Mouse (Mus musculus) testis, postnatal 14 days (tissue): Measurements from ENCODE around the gene Ndrg3.
"Not testable (repeated sequence)": the region's sequence is repeated elsewhere in the genome, so short reads cannot be mapped to it uniquely, and the experiment has no call there.

Source experiments
- DNase-seq: peaks from one replicate; pipeline ENCODE4 v3.0.0; 2021; ENCODE audit warnings: low spot score

Gene Ndrg3

DNA sequence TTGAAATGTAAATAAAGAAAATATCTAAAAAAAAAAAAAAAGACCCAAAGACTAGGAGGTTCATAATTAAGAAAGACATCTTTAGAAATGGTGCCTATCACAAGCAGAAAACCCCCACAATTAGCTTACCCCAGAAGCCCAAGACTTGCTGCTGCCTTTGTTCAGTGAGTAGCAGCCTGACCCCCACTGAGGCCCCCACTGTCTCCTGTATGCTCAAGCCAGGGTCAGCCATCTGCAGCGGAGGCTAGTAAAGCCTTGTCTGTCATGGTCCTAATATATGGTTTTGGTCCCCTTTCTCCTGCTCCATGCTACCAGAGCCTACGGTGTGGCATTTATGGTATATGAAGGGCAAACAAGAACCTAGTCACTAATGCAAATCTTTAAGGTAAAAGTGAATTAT lies 90.5 kb downstream of the Ndrg3 start:
- no peak for DNase-seq

- no peak for DNase-seq
Measured at GRCm38 (mm10) chr2:156899184-156899583, 92.7 kb downstream of the Ndrg3 start.

DNA sequence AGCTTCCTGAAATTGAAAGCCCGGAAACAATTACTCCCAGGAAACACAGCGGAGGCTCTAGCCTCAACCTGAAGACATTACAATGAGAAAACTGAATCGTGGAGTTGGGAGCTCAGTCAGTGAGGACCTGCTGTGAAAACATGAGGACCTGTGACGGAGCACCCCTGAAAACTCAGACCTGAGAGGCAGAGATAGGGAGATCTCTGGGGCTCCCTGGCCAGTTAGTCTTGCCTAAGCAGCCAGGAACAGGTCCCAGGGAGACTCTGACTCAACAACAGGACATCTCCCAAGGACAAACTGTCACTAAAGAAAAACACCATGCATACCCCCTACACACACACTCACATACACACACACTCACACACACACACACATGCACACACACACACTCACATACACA lies 93.5 kb downstream of the Ndrg3 start:
- DNase-seq: no peak

GRCm38 (mm10) chr2:156897034-156897433 lies 94.8 kb downstream of the Ndrg3 start:
- no peak for DNase-seq

GRCm38 (mm10) chr2:156896384-156896914 lies 95.4 kb downstream of the Ndrg3 start:
- DNase-seq: no peak

DNA sequence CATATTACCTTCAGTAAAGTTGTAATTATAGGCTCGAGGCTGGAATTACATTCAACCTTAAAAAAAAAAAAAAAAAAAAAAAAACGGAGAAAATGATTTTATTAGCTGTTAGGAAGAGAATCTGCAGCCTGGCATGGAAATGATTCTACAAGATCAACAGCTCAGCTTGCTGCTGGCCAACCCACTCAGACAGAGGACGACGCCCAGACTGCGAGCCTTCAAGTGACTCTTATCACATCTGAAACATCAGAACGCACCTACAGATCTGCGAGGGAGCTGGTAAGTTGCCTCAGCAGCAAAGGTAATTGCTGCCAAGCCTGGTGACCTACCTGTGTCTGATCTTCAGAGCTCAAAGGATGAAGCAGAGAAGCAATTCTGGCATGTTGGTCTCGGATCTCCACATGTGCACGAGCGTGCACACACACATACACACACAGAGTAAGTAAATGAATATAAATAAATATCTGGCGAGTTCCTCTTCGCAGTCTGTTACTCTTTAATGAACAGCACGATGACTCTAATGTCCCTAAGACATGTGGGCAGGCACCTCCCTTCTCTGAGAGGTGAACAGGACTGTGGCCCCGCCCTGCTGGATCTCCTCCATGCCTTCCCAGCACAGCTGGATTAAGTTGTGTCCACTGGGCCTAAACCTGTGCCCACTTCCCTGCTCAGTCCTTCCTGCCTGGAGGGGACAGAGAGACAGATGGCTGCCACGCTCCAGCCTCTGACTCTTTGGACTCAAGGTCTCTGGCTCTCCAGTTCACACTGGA lies 97.2 kb downstream of the Ndrg3 start:
- no peak for DNase-seq

DNA sequence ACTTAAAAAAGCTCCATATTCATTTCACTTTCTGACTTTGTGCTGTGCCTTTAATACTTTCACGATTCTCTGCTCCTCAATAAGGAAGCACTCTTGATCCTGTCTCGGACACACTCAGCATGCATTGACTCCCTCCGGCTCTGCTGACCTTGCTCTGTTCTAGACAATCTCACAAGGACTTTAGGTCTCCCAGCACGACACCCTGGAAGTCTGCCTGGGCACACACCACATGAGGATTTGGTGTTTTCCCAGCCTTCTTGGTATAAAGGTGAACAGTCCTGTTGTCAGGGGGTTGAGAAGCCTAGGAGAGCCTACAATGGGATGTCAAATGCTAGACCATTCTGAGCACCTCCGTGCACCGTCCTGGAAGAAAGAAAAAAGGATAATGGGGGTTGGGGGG lies 99.0 kb downstream of the Ndrg3 start:
- no peak for DNase-seq

DNA sequence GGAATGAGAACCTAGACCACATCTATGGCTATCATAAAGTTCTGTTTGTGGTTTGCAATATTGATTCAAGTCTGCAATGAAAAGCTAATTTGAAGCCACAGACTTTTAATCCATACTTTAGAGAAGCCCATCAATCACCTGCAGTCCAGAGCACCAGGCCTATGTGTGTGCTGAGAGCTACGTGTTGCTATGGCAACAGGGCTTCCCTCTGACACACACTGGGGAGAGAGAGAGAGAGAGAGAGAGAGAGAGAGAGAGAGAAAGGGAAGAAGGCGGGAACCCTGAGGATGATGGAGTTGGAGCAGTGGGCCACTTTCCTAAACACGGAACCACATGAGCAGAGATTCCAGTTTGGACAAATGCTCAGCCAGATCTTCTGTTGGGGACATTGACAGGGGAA lies 99.6 kb downstream of the Ndrg3 start:
- no peak for DNase-seq

- DNase-seq: no peak
Measured at GRCm38 (mm10) chr2:156888490-156888889, 103.4 kb downstream of the Ndrg3 start.

GRCm38 (mm10) chr2:156887017-156887416 lies 104.8 kb downstream of the Ndrg3 start, which contains the start of gene Sla2:
Gene Sla2, minus strand, starts transcription at chr2:156887192.
- no peak for DNase-seq

- DNase-seq: no peak
Measured at GRCm38 (mm10) chr2:156886084-156886631, 105.7 kb downstream of the Ndrg3 start.

- DNase-seq: not testable (repeated sequence)
Measured at GRCm38 (mm10) chr2:156885666-156886065, 106.2 kb downstream of the Ndrg3 start.

- no peak for DNase-seq
Measured at GRCm38 (mm10) chr2:156884396-156885211, 107.3 kb downstream of the Ndrg3 start.

GRCm38 (mm10) chr2:156882431-156883001 lies 109.3 kb downstream of the Ndrg3 start:
- no peak for DNase-seq

GRCm38 (mm10) chr2:156879541-156879940 lies 112.3 kb downstream of the Ndrg3 start:
- DNase-seq: no peak

DNA sequence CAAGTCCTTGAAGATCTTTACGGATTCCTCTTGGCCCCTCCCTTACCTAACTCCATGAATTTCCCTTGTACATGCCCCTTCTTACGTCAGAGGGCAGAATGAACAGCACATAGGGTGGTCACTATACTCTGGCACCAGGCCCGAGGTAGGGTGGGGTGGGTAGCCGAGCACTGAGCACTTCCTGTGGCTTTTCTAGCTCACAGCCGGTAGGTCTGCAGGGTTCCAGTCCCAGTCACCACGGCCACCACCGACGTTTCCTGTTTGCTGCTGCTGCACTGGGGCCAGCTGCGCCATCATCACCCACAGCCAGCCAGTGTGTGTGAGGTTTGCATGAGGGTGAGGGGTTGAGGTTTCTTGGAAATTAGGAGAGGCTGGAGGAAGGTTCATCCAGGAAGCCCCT lies 114.1 kb downstream of the Ndrg3 start:
- DNase-seq: no peak
